Mouse (Mus musculus): Measurements from ENCODE around the gene Uxt.

GRCm38 (mm10) chrX:20913726-20914125 is 48.1 kb downstream of the Uxt start:
- no peak for TF ChIP-seq CTCF (conservative IDR thresholded peaks at IDR 0.05 in 1 of 2, IDR thresholded peaks at IDR 0.05 in 1 of 2; ENCODE audit: low read depth in 2 of 2, low read length in 2 of 2)
- TF ChIP-seq POLR2A (IDR thresholded peaks at IDR 0.05; ENCODE audit: low read depth, low read length), result no peak
- TF ChIP-seq NRF1 (IDR thresholded peaks at IDR 0.05; ENCODE audit: low read depth, low read length), result no peak
- TF ChIP-seq MAZ (IDR thresholded peaks at IDR 0.05; ENCODE audit: low read depth, low read length), result no peak
- no peak for TF ChIP-seq ZNF384 (IDR thresholded peaks at IDR 0.05; ENCODE audit: low read depth, low read length)
- TF ChIP-seq MAX (IDR thresholded peaks at IDR 0.05; ENCODE audit: low read length), result no peak
- no peak for TF ChIP-seq POLR2AphosphoS2 (IDR thresholded peaks at IDR 0.05; ENCODE audit: low read depth, low read length)
- TF ChIP-seq RAD21 (IDR thresholded peaks at IDR 0.05; ENCODE audit: low read depth, low read length), result no peak
- no peak for TF ChIP-seq TBP (conservative IDR thresholded peaks at IDR 0.05; ENCODE audit: low read depth, low read length)
- TF ChIP-seq KAT2A (IDR thresholded peaks at IDR 0.05; ENCODE audit: insufficient replicate concordance, low read length), result no peak
